ENCODE assay signal across 27 mouse cellular contexts in the genomic region with DNA sequence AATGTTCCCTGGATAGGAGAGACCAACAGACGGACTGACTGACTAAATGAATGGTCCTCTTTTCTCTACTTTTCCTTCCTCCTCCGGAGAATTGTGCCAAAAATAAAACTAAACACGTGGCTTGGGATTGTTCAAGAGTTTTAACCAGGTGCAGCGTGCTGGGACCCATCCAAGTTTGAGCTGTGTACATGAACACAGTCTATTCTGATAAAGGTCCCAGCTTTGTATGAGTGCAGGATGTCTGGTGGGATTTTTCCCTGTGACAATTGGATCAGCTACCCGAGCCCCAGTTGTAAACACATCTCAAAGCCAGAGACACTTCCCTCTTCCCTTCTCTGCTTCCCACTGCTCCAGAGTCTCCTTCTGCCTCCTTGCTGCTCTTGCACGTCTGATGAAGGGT. TPM values are rescaled to one million over a fixed set of nuclear protein-coding genes. Genes with fewer than 3 reads are reported as not detected.
DNase-seq lines count a peak whose midpoint lies in the region; ATAC-seq and TF ChIP-seq lines count a peak whose summit lies in the region.
"Had no signal": no experiment of that assay in that cellular context is flagged by ENCODE, and none has a peak within 500 bp of the region (broad histone marks: within the 10 kb centered on the region; RNA-seq: fewer than 3 reads in every experiment).

No protein-coding gene starts in this region.

- H3K4me3 ChIP-seq in heart, postnatal 0 days (ENCODE audit: low read depth, low read length) = no peak overlapping the region
- H3K4me3 ChIP-seq in kidney, embryonic 15.5 days (replicated peaks) = no peak overlapping the region
- H3K4me3 ChIP-seq in lung, embryonic 14.5 days (ENCODE audit: low read depth, low read length) = no peak overlapping the region
- H3K4me3 ChIP-seq in lung, adult 2 months (replicated peaks; ENCODE audit: extremely low read depth, low read depth, low read length) = no peak overlapping the region
- H3K4me3 ChIP-seq: layer of hippocampus, adult 2 months; limb, embryonic 10.5 days; liver, embryonic 13.5 days had no signal

- no peak overlapping the region for H3K9ac ChIP-seq in heart, postnatal 0 days (replicated peaks; ENCODE audit: low read depth, low read length)
- no peak overlapping the region for H3K9ac ChIP-seq in kidney, embryonic 15.5 days
- no peak overlapping the region for H3K9ac ChIP-seq in lung, embryonic 14.5 days
- H3K9ac ChIP-seq: forebrain, postnatal 0 days; liver, embryonic 13.5 days had no signal

- H3K36me3 ChIP-seq in heart, postnatal 0 days (replicated peaks; ENCODE audit: control insufficient read depth, insufficient read depth, low read length) = no peaks in the 10 kb centered on the region
- H3K36me3 ChIP-seq in kidney, embryonic 15.5 days = no peaks in the 10 kb centered on the region
- no peaks in the 10 kb centered on the region for H3K36me3 ChIP-seq in lung, embryonic 14.5 days (ENCODE audit: insufficient read depth)
- H3K36me3 ChIP-seq: limb, embryonic 10.5 days; liver, embryonic 13.5 days had no signal

- TF ChIP-seq CTCF in heart, postnatal 0 days (IDR thresholded peaks at IDR 0.05; ENCODE audit: low read depth) = no peak
- no peak for TF ChIP-seq CTCF in lung, embryonic 14.5 days (IDR thresholded peaks at IDR 0.05; ENCODE audit: low read depth)
- TF ChIP-seq CTCF in lung, adult 2 months (IDR thresholded peaks at IDR 0.05; ENCODE audit: insufficient read depth, low read length) = no peak

- H3K9me3 ChIP-seq in heart, postnatal 0 days (replicated peaks; ENCODE audit: control insufficient read depth, low read length) = no peaks in the 10 kb centered on the region
- H3K9me3 ChIP-seq in kidney, embryonic 15.5 days (replicated peaks) = no peaks in the 10 kb centered on the region
- H3K9me3 ChIP-seq in lung, embryonic 14.5 days (ENCODE audit: low read depth, low read length) = no peaks in the 10 kb centered on the region
- H3K9me3 ChIP-seq: limb, embryonic 10.5 days; liver, embryonic 13.5 days had no signal

- no peak for TF ChIP-seq POLR2A in lung, adult 2 months (IDR thresholded peaks at IDR 0.05; ENCODE audit: borderline replicate concordance, extremely low read depth, low read depth, low read length)

- H3K27ac ChIP-seq in heart, postnatal 0 days (ENCODE audit: low read depth) = no peak overlapping the region
- H3K27ac ChIP-seq in kidney, embryonic 15.5 days = peak overlapping the region; percentile 86
- no peak overlapping the region for H3K27ac ChIP-seq in lung, embryonic 14.5 days (ENCODE audit: low read depth)
- H3K27ac ChIP-seq: hindbrain, postnatal 0 days; layer of hippocampus, adult 2 months; limb, embryonic 10.5 days; liver, embryonic 13.5 days had no signal

- peaks cover 20% of the 10 kb centered on the region for H3K4me1 ChIP-seq in heart, postnatal 0 days (ENCODE audit: control insufficient read depth, insufficient read depth)
- peaks cover 78% of the 10 kb centered on the region for H3K4me1 ChIP-seq in kidney, embryonic 15.5 days
- H3K4me1 ChIP-seq in lung, embryonic 14.5 days (ENCODE audit: insufficient read depth) = no peaks in the 10 kb centered on the region
- H3K4me1 ChIP-seq in lung, adult 2 months (ENCODE audit: control insufficient read depth, insufficient read depth, low read length) = peaks cover 2% of the 10 kb centered on the region; the same call in 1 of the 2 replicates

- WGBS in heart, postnatal 0 days = 13% methylated on average over 6 of the region's 6 CpGs
- WGBS in kidney, embryonic 15.5 days = 47% methylated on average over 6 of the region's 6 CpGs
- 37% methylated on average over 6 of the region's 6 CpGs for WGBS in lung, embryonic 14.5 days
- 27% methylated on average over 6 of the region's 6 CpGs for WGBS in lung, adult 2 months

- DNase-seq in heart, postnatal 0 days (ENCODE audit: low spot score) = peak; percentile 26
- DNase-seq in heart, adult 9 months (ENCODE audit: low spot score in 2 of 2) = no peak
- DNase-seq in kidney, postnatal 10 days = no peak
- DNase-seq in lung, embryonic 14.5 days = peak; percentile 39
- DNase-seq in lung, adult 2 months = no peak
- DNase-seq: adrenal gland, adult 2 months; cerebellum, adult 11 months; cerebellum, postnatal 10 days; forebrain, postnatal 0 days; gastrocnemius, postnatal 14 days; heart, adult 18-20 months; liver, embryonic 13.5 days; lung, postnatal 14 days; right cerebral cortex, adult 18-20 months; right cerebral cortex, postnatal 4 days; thymus, postnatal 25 days had no signal

- ATAC-seq in heart, postnatal 0 days (ENCODE audit: insufficient read depth, low read depth) = peak; percentile 64
- no peak for ATAC-seq in kidney, embryonic 15.5 days (replicated peaks; ENCODE audit: low FRiP score)
- peak; percentile 30; the same call in 1 of the 2 replicates for ATAC-seq in lung, embryonic 14.5 days (ENCODE audit: insufficient read depth)
- ATAC-seq: forebrain, postnatal 0 days; hindbrain, postnatal 0 days; intestine, embryonic 16.5 days had no signal

- H3K27me3 ChIP-seq in heart, postnatal 0 days (ENCODE audit: control insufficient read depth, insufficient read depth, low read length) = no peaks in the 10 kb centered on the region
- peaks cover 8% of the 10 kb centered on the region; the same call in 1 of the 2 replicates for H3K27me3 ChIP-seq in kidney, embryonic 15.5 days
- no peaks in the 10 kb centered on the region for H3K27me3 ChIP-seq in lung, embryonic 14.5 days (ENCODE audit: insufficient read depth, low read length)
- H3K27me3 ChIP-seq: liver, embryonic 13.5 days had no signal

- no peak overlapping the region for H3K4me2 ChIP-seq in heart, postnatal 0 days (ENCODE audit: low read depth, low read length)
- no peak overlapping the region for H3K4me2 ChIP-seq in kidney, embryonic 15.5 days
- no peak overlapping the region for H3K4me2 ChIP-seq in lung, embryonic 14.5 days
- H3K4me2 ChIP-seq: liver, embryonic 13.5 days; midbrain, embryonic 11.5 days had no signal

- TF ChIP-seq EP300 in heart, postnatal 0 days (IDR thresholded peaks at IDR 0.05; ENCODE audit: low read depth) = no peak

RNA-seq across cellular contexts. Expression of a gene that starts 10.2 kb away (rescaled TPM):
- total RNA-seq in heart, postnatal 0 days (2014; rRNA removed; ENCODE audit: low replicate concordance) = 2.1 TPM in 1 of 2 replicates, not detected in the other
- 0.59 and 0.60 TPM in 2 replicates for polyA plus RNA-seq in heart, postnatal 0 days (2015; fragmentation: Nextera tagmentation; extraction: Ambion mirVana)
- 2.1 and 3.0 TPM in 2 replicates for polyA plus RNA-seq in kidney, embryonic 15.5 days (2015; fragmentation: Nextera tagmentation; extraction: Ambion mirVana)
- polyA plus RNA-seq in lung, embryonic 14.5 days (2014; fragmentation: Nextera tagmentation; extraction: Ambion mirVana) = 0.16 and 0.18 TPM in 2 replicates
- 0.19 TPM in 1 of 2 replicates, not detected in the other for polyA plus RNA-seq in lung, adult 2 months (2012; rRNA removed)
- total RNA-seq: forebrain, postnatal 0 days; gastrocnemius, postnatal 14 days; hindbrain, postnatal 0 days; layer of hippocampus, adult 2 months; layer of hippocampus, postnatal 25 days; MEL; midbrain, postnatal 0 days had no signal
- polyA plus RNA-seq: C2C12; cortical plate, adult 2 months; forebrain, postnatal 0 days; midbrain, postnatal 0 days had no signal

Comparison
In these comparisons a context has a peak if more than half of its experiments do, and no peak if none do; other contexts are left out.
1. DNase-seq: peak in heart, postnatal 0 days (single experiment) and lung, embryonic 14.5 days (single experiment); none in heart, adult 9 months (0 of 2), kidney, postnatal 10 days (single experiment) and lung, adult 2 months (single experiment).